Mouse (Mus musculus): ENCODE measurements around the gene Gm43302.

- TF ChIP-seq CTCF (conservative IDR thresholded peaks at IDR 0.05; ENCODE audit: low read length) (no peak), POU5F1 (IDR thresholded peaks at IDR 0.05; ENCODE audit: borderline replicate concordance, low read length) (no peak), NANOG (IDR thresholded peaks at IDR 0.05; ENCODE audit: borderline replicate concordance, low read length) (no peak)
These were observed 8.5 kb upstream of the Gm43302 start for GRCm38 (mm10) chr5:105301963-105302362.
